1 mouse cellular context compared by ENCODE assay signal in the genomic region with DNA sequence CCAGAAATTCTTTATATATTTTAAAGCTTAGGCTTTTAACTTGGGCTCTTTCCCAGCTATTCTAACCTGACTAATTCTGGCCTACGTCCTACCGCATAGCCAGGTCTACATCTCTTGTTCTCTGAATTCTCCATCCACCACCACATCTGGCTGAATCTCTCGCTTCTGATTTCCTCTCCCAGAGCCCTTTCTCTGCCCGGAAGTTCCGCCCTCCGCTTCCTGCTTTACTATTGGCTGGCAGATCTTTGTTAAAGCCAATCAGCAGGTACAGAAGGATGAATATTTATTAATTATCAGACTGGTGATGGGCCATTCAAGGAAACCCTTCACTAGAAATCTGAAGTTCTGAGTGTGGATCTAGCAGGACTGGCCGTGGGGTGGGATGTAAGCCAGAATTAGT.
TF ChIP-seq lines count a peak whose summit lies in the region.

No protein-coding gene starts in this region.

TF ChIP-seq in MEL, 35 proteins besides CTCF, POLR2A, EP300 and RAD21 (continued from another document):
- TF ChIP-seq HCFC1 (IDR thresholded peaks at IDR 0.05; ENCODE audit: low read depth, low read length): peak; percentile 41; the same call in 1 of the 2 replicates
- TF ChIP-seq NRF1 (IDR thresholded peaks at IDR 0.05; ENCODE audit: insufficient read depth, low read depth, low read length, poor library complexity, severe bottlenecking): no peak
- TF ChIP-seq ELF1 (IDR thresholded peaks at IDR 0.05; ENCODE audit: low read depth, low read length): peak; percentile 29; the same call in 1 of the 2 replicates
- TF ChIP-seq MYC (IDR thresholded peaks at IDR 0.05; ENCODE audit: low read depth, low read length): no peak
- TF ChIP-seq MAX (IDR thresholded peaks at IDR 0.05; ENCODE audit: low read length): no peak
- TF ChIP-seq BHLHE40 (IDR thresholded peaks at IDR 0.05; ENCODE audit: borderline replicate concordance, low read depth, low read length): no peak
TF ChIP-seq in MEL: peak in this region for 2.
